Mouse (Mus musculus) kidney, postnatal 0 days (tissue): ENCODE results near the gene Iqce. TPM values are rescaled to one million over a fixed set of nuclear protein-coding genes. Genes with fewer than 3 reads are reported as not detected.
A peak's percentile ranks its signal among the peaks of the same experiment; 100 is the strongest.

Experiments used
- ATAC-seq: fragments of 200-750 bp; cut with Nextera tagmentation; replicated peaks from 2 replicates; pipeline ENCODE4 v1.8.0; 2017; ENCODE audit warnings: low read depth, moderate number of reproducible peaks, moderate TSS enrichment, moderate library complexity; ENCODE audit not compliant: low FRiP score
- DNase-seq: peaks from one replicate; pipeline ENCODE4 v3.0.0-alpha.2; 2016; ENCODE audit warnings: low spot score
- H3K27ac ChIP-seq: fragments of 300-500 bp; sonication (generic); 2 replicates; pipeline ENCODE4 v1.5.1; 2014; ENCODE audit warnings: mild to moderate bottlenecking
- H3K27me3 ChIP-seq: fragments of 300-500 bp; sonication (generic); 2 replicates; pipeline ENCODE4 v1.6.1; 2014; ENCODE audit warnings: low read length, mixed read lengths; ENCODE audit not compliant: insufficient read depth
- H3K36me3 ChIP-seq: fragments of 300-500 bp; sonication (generic); 2 replicates; pipeline ENCODE4 v1.6.1; 2014; ENCODE audit warnings: low read length, mixed read lengths; ENCODE audit not compliant: insufficient read depth
- H3K4me1 ChIP-seq: fragments of 300-500 bp; sonication (generic); replicated peaks from 2 replicates; pipeline ENCODE4 v1.6.1; 2014; ENCODE audit warnings: antibody characterized with exemption, low read length, mixed read lengths; ENCODE audit not compliant: insufficient read depth
- H3K4me2 ChIP-seq: fragments of 300-500 bp; sonication (generic); 2 replicates; pipeline ENCODE4 v1.6.1; 2014; ENCODE audit warnings: mild to moderate bottlenecking, low read length, moderate library complexity, mixed read lengths
- H3K4me3 ChIP-seq: fragments of 300-500 bp; sonication (generic); replicated peaks from 2 replicates; pipeline ENCODE4 v1.5.1; 2014; ENCODE audit warnings: low read depth, low read length
- H3K9ac ChIP-seq: fragments of 300-500 bp; sonication (generic); 2 replicates; pipeline ENCODE4 v1.6.1; 2014; ENCODE audit warnings: low read depth, low read length
- H3K9me3 ChIP-seq: fragments of 300-500 bp; sonication (generic); replicated peaks from 2 replicates; pipeline ENCODE4 v1.6.1; 2016; ENCODE audit warnings: low read length, inconsistent platforms, mixed read lengths
- CTCF ChIP-seq: IDR thresholded peaks from 2 replicates; pipeline ENCODE4 v1.5.1; 2016; ENCODE audit warnings: antibody characterized with exemption, low read depth, mild to moderate bottlenecking, moderate library complexity
- WGBS: fragments of 180-500 bp; shearing (Covaris S2); extraction: QIAGEN DNeasy Blood & Tissue Kit; methylation state at CpG from one replicate; pipeline ENCODE4 v1.1.7; 2014; 5-methylcytosine and 5-hydroxymethylcytosine counted together
- polyA plus RNA-seq: library from polyadenylated mRNA; unstranded; fragments of >200 nt; fragmentation: Nextera tagmentation; extraction: Ambion mirVana; gene quantifications from 2 replicates; pipeline ENCODE4 v1.2.1, GENCODE M21; 2015

The Iqce gene
- polyA plus RNA-seq, 1 experiment from 2014 or later: 18.7 TPM

GRCm38 (mm10) chr5:140711040-140711439, 8.9 kb upstream of the Iqce start:
- H3K27me3 ChIP-seq: no peaks in the 10 kb centered on the region
- WGBS: 77% methylated on average over 5 of the region's 5 CpGs
- no peaks in the 10 kb centered on the region for H3K9me3 ChIP-seq
- H3K4me2 ChIP-seq: no peak overlapping the region
- peaks cover 56% of the 10 kb centered on the region for H3K36me3 ChIP-seq
- DNase-seq (no peak), ATAC-seq (no peak)
- no peak overlapping the region for H3K27ac ChIP-seq
- TF ChIP-seq CTCF: no peak
- no peak overlapping the region for H3K4me3 ChIP-seq
- no peak overlapping the region for H3K9ac ChIP-seq
- no peaks in the 10 kb centered on the region for H3K4me1 ChIP-seq

GRCm38 (mm10) chr5:140710315-140710714, 8.1 kb upstream of the Iqce start:
- no peak for TF ChIP-seq CTCF
- Histone ChIP-seq H3K36me3 (peaks cover 49% of the 10 kb centered on the region), H3K4me2 (no peak overlapping the region), H3K4me1 (no peaks in the 10 kb centered on the region), H3K9me3 (no peaks in the 10 kb centered on the region), H3K27me3 (no peaks in the 10 kb centered on the region), H3K4me3 (no peak overlapping the region), H3K27ac (no peak overlapping the region), H3K9ac (no peak overlapping the region)
- ATAC-seq: no peak
- 90% methylated on average over 6 of the region's 6 CpGs for WGBS
- DNase-seq: no peak

GRCm38 (mm10) chr5:140705501-140706171, 3.5 kb upstream of the Iqce start:
- TF ChIP-seq CTCF: no peak
- ATAC-seq (no peak), DNase-seq (peak; percentile 7)
- no peaks in the 10 kb centered on the region for H3K9me3 ChIP-seq
- H3K27ac ChIP-seq: peak overlapping the region; percentile 79
- peak overlapping the region; percentile 64 for H3K4me2 ChIP-seq
- peaks cover 13% of the 10 kb centered on the region for H3K36me3 ChIP-seq
- peak overlapping the region; percentile 65 for H3K9ac ChIP-seq
- WGBS: 48% methylated on average over 7 of the region's 7 CpGs
- H3K4me3 ChIP-seq: peak overlapping the region; percentile 53
- H3K4me1 ChIP-seq: peaks cover 10% of the 10 kb centered on the region
- no peaks in the 10 kb centered on the region for H3K27me3 ChIP-seq

GRCm38 (mm10) chr5:140704378-140705251, 2.4 kb upstream of the Iqce start, which contains the start of gene Brat1:
Gene Brat1, plus strand, starts transcription at chr5:140705011.
- peak; percentile 100 for DNase-seq
- H3K4me3 ChIP-seq: peak within 1 kb of the TSS; percentile 53
- no peak for TF ChIP-seq CTCF
- no peaks in the 10 kb centered on the region for H3K27me3 ChIP-seq
- ATAC-seq: peak; percentile 93
- H3K4me1 ChIP-seq: peaks cover 10% of the 10 kb centered on the region
- WGBS: under 1% methylated on average over 69 of the region's 69 CpGs
- H3K4me2 ChIP-seq: peak within 1 kb of the TSS; percentile 64
- no peaks in the 10 kb centered on the region for H3K9me3 ChIP-seq
- 0 out of 2 replicates have a peak, but pooled peaks cover 7% of the 10 kb centered on the region for H3K36me3 ChIP-seq
- peak within 1 kb of the TSS; percentile 69 for H3K9ac ChIP-seq
- H3K27ac ChIP-seq: peak within 1 kb of the TSS; percentile 90

GRCm38 (mm10) chr5:140703480-140704377, 1.6 kb upstream of the Iqce start:
- no peak for TF ChIP-seq CTCF
- peak overlapping the region; percentile 2; the same call in 1 of the 2 replicates for H3K4me3 ChIP-seq
- ATAC-seq (no peak), DNase-seq (no peak)
- H3K4me2 ChIP-seq: peak overlapping the region; percentile 48; the same call in 1 of the 2 replicates
- H3K9ac ChIP-seq: no peak overlapping the region
- peak overlapping the region; percentile 90 for H3K27ac ChIP-seq
- no peaks in the 10 kb centered on the region for H3K27me3 ChIP-seq
- no peaks in the 10 kb centered on the region for H3K9me3 ChIP-seq
- H3K36me3 ChIP-seq: 0 out of 2 replicates have a peak, but pooled peaks cover 7% of the 10 kb centered on the region
- peaks cover 10% of the 10 kb centered on the region for H3K4me1 ChIP-seq
- WGBS: 34% methylated on average over 17 of the region's 17 CpGs
